Mouse (Mus musculus): ENCODE measurements around the gene Fcgr4. TPM values are rescaled to one million over a fixed set of nuclear protein-coding genes. Genes with fewer than 3 reads are reported as not detected.

Fcgr4 gene
- polyA plus RNA-seq, 1 experiment from 2014 or later = 0.19 TPM

- H3K27ac ChIP-seq (replicated peaks) = no peak overlapping the region
- H3K36me3 ChIP-seq = no peaks in the 10 kb centered on the region
- H3K4me3 ChIP-seq = no peak overlapping the region
- no peak overlapping the region for H3K9ac ChIP-seq (replicated peaks)
- ATAC-seq (ENCODE audit: low FRiP score, low read depth) = no peak
- H3K4me1 ChIP-seq = no peaks in the 10 kb centered on the region
- 86% methylated on average over 6 of the region's 6 CpGs for WGBS
- H3K27me3 ChIP-seq = no peaks in the 10 kb centered on the region
- H3K9me3 ChIP-seq = no peaks in the 10 kb centered on the region
- H3K4me2 ChIP-seq (replicated peaks) = no peak overlapping the region
These were observed 1.9 kb upstream of the Fcgr4 start for GRCm38 (mm10) chr1:171016676-171017356.

DNA sequence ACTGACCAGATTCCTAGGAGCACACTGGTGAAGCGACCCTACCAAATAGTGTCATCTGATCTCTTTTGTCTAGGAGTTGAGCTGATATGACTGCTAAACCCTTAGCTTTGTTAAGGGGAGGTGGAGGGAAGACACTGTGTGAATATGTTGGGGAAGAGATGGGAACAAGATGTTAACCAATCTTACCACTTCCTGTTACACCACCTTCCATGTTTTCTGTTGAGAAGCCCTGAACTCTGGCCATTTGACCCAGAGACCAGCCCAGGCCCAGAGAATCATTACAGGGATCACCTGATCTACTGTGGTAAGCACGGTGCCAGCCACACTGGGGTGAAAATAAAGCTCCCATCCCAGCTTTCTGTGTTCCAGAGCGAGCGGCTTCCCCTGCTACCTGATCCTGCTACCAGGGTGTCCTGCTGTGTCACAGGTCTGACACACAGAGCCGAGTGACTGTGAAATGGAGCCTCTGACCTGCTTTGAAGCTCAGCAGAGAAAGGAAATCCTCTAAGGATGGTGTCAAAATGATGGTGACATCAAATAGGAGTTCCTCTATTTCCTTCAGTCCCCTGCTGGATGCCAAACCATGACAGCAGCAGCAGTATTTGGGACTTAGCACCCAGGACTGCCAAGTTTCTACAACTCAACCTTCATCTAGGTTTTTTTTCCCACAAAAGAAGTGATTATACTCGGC is 1.1 kb upstream of the Fcgr4 start:
- no peak for ATAC-seq (ENCODE audit: low FRiP score, low read depth)
- Histone ChIP-seq H3K27ac (replicated peaks) (no peak overlapping the region), H3K36me3 (no peaks in the 10 kb centered on the region), H3K4me1 (no peaks in the 10 kb centered on the region), H3K27me3 (no peaks in the 10 kb centered on the region), H3K4me3 (no peak overlapping the region), H3K9me3 (no peaks in the 10 kb centered on the region), H3K4me2 (replicated peaks) (no peak overlapping the region), H3K9ac (replicated peaks) (no peak overlapping the region)
- WGBS = 56% methylated on average over 6 of the region's 6 CpGs

DNA sequence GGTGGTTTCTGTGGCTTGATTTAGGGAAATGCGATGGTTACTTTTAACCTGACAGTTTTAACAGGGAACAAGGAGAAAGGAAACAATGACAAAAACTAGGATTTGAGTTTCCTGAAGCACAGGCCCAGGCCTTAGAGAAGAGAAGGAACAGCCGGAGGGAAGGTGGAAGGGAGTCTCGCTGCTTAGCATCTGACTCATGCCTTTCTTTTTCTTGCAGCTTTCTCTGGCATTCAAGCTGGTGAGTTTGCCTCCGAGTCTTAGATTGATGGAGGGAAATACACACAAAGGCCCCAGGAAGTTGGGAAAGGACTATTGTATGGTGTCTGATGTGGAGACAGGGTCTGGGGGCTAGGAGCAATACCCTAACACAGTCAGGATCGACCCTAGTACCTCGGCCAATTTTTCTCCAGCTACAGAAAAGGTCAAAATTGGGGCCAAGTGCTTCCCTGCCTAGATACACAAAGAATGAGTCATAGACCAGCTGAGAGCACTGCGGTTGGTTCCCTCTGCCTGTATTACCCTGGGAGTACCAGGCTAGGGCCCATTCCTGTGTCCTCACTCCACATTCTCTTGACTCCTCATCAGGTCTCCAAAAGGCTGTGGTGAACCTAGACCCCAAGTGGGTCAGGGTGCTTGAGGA is 711 bp downstream of the Fcgr4 start:
- no peaks in the 10 kb centered on the region for H3K36me3 ChIP-seq
- no peak for ATAC-seq (ENCODE audit: low FRiP score, low read depth)
- 84% methylated on average over 7 of the region's 7 CpGs for WGBS
- H3K4me2 ChIP-seq (replicated peaks) = no peak overlapping the region
- no peak overlapping the region for H3K4me3 ChIP-seq
- no peaks in the 10 kb centered on the region for H3K4me1 ChIP-seq
- H3K27me3 ChIP-seq = no peaks in the 10 kb centered on the region
- no peaks in the 10 kb centered on the region for H3K9me3 ChIP-seq
- H3K9ac ChIP-seq (replicated peaks) = no peak overlapping the region
- no peak overlapping the region for H3K27ac ChIP-seq (replicated peaks)

- Histone ChIP-seq H3K9me3 (no peaks in the 10 kb centered on the region), H3K4me1 (peaks cover 6% of the 10 kb centered on the region; the same call in 1 of the 2 replicates), H3K4me3 (no peak overlapping the region), H3K9ac (replicated peaks) (no peak overlapping the region), H3K27me3 (peaks cover 52% of the 10 kb centered on the region), H3K36me3 (no peaks in the 10 kb centered on the region), H3K27ac (replicated peaks) (no peak overlapping the region), H3K4me2 (replicated peaks) (no peak overlapping the region)
- WGBS = 92% methylated on average over 3 of the region's 3 CpGs
- ATAC-seq (ENCODE audit: low FRiP score, low read depth) = no peak
These were observed 13.0 kb downstream of the Fcgr4 start for GRCm38 (mm10) chr1:171031752-171032151.

DNA sequence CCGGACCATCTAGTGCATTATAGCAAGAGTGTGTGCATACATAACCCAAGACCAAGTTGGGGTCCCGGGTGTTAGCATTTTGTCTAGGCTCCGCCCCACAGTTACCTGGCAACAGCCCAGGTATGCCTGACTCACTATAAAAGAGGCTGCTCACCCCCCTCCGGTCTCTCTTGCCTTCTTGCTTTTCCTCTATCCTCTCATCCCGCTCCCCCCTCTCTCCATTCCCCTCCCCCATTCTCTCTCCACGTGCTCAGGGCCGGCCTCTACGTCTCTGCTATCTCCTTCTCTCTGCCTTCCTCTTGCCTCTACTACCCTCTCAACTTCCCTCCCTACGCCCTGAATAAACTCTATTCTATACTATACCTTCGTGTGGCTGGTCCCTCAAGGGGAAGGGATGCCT is 14.0 kb downstream of the Fcgr4 start:
- H3K9ac ChIP-seq (replicated peaks) = peak overlapping the region; percentile 50
- H3K27ac ChIP-seq (replicated peaks) = no peak overlapping the region
- H3K4me1 ChIP-seq = peaks cover 6% of the 10 kb centered on the region; the same call in 1 of the 2 replicates
- H3K27me3 ChIP-seq = peaks cover 52% of the 10 kb centered on the region
- H3K4me2 ChIP-seq (replicated peaks) = peak overlapping the region; percentile 75
- WGBS = 5% methylated on average over 10 of the region's 10 CpGs
- peak; percentile 28; the same call in 1 of the 2 replicates for ATAC-seq (ENCODE audit: low FRiP score, low read depth)
- no peaks in the 10 kb centered on the region for H3K9me3 ChIP-seq
- H3K4me3 ChIP-seq = peak overlapping the region; percentile 54
- no peaks in the 10 kb centered on the region for H3K36me3 ChIP-seq

- Histone ChIP-seq H3K9ac (replicated peaks) (peak overlapping the region; percentile 50), H3K27ac (replicated peaks) (no peak overlapping the region), H3K4me2 (replicated peaks) (peak overlapping the region; percentile 75), H3K9me3 (no peaks in the 10 kb centered on the region), H3K4me1 (peaks cover 6% of the 10 kb centered on the region; the same call in 1 of the 2 replicates), H3K36me3 (no peaks in the 10 kb centered on the region), H3K4me3 (peak overlapping the region; percentile 54), H3K27me3 (peaks cover 52% of the 10 kb centered on the region)
- under 1% methylated on average over 16 of the region's 16 CpGs for WGBS
- no peak for ATAC-seq (ENCODE audit: low FRiP score, low read depth)
These were observed 14.5 kb downstream of the Fcgr4 start for GRCm38 (mm10) chr1:171033196-171033595.

DNA sequence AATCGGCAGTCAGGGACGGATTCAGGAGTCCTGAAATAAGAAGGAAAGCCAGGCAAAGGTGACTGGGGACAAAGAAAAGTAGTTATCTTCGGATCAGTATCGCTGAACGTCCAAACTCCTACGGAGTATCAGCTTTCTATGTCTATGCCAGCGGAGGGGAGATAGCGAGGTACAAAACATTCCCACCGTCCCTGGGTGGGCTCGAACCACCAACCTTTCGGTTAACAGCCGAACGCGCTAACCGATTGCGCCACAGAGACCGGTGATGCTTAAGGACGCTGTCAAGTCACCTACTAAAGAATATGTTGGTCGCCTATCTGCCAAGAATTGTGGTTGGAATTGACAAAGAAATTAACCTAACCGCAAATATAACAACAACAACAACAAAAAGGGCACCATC is 15.0 kb downstream of the Fcgr4 start:
- under 1% methylated on average over 20 of the region's 20 CpGs for WGBS
- Histone ChIP-seq H3K9me3 (no peaks in the 10 kb centered on the region), H3K27ac (replicated peaks) (no peak overlapping the region), H3K36me3 (no peaks in the 10 kb centered on the region), H3K4me2 (replicated peaks) (peak overlapping the region; percentile 75), H3K27me3 (peaks cover 52% of the 10 kb centered on the region), H3K4me1 (peaks cover 6% of the 10 kb centered on the region; the same call in 1 of the 2 replicates), H3K4me3 (peak overlapping the region; percentile 54), H3K9ac (replicated peaks) (peak overlapping the region; percentile 50)
- peak; percentile 61 for ATAC-seq (ENCODE audit: low FRiP score, low read depth)

DNA sequence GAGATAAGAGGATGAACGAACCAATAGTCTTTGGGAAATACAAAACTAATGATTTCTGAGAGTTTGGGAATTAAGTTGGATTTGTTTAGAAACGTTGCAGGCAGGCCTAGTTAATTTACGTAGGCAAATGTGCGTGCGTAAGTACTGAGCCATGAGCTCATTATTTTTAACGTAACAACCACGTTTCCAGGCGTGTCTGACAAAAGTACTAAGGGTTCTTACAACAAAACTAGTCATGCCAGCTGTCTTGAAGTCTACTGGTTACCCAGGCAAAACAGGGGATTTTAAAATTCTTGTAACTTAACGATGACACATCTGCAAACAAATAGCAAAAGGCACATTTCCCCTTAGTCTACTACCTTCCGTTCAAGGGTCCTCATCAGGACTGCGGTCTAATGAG is 15.5 kb downstream of the Fcgr4 start:
- Histone ChIP-seq H3K4me2 (replicated peaks) (peak overlapping the region; percentile 75), H3K4me1 (peaks cover 6% of the 10 kb centered on the region; the same call in 1 of the 2 replicates), H3K27me3 (peaks cover 49% of the 10 kb centered on the region), H3K9me3 (no peaks in the 10 kb centered on the region), H3K9ac (replicated peaks) (no peak overlapping the region), H3K36me3 (no peaks in the 10 kb centered on the region), H3K4me3 (peak overlapping the region; percentile 54), H3K27ac (replicated peaks) (no peak overlapping the region)
- WGBS = 11% methylated on average over 11 of the region's 11 CpGs
- no peak for ATAC-seq (ENCODE audit: low FRiP score, low read depth)

DNA sequence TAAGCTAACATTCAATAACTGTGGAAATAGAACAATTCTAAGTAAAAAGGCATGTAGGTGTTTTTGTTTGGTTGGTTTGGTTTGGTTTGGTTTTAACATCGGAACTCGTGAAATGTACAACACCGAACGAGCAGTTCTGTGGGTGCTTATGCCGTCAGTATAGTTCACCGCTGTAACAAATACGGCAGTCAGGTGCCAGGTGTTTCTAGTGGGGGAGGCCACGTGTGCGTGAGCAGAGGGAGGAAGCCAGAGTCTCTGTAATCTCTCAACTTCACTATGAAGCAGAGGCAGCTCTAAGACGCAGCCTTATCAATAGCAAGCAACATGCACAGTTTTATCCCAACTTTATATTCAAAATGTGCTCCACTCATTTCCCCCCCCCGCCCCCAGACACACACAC is 16.9 kb downstream of the Fcgr4 start:
- no peak overlapping the region for H3K9ac ChIP-seq (replicated peaks)
- H3K4me3 ChIP-seq = peak overlapping the region; percentile 9; the same call in 1 of the 2 replicates
- WGBS = 50% methylated on average over 11 of the region's 11 CpGs
- peak overlapping the region; percentile 75 for H3K4me2 ChIP-seq (replicated peaks)
- peaks cover 34% of the 10 kb centered on the region for H3K27me3 ChIP-seq
- H3K4me1 ChIP-seq = peaks cover 6% of the 10 kb centered on the region; the same call in 1 of the 2 replicates
- no peaks in the 10 kb centered on the region for H3K9me3 ChIP-seq
- no peaks in the 10 kb centered on the region for H3K36me3 ChIP-seq
- no peak for ATAC-seq (ENCODE audit: low FRiP score, low read depth)
- no peak overlapping the region for H3K27ac ChIP-seq (replicated peaks)

DNA sequence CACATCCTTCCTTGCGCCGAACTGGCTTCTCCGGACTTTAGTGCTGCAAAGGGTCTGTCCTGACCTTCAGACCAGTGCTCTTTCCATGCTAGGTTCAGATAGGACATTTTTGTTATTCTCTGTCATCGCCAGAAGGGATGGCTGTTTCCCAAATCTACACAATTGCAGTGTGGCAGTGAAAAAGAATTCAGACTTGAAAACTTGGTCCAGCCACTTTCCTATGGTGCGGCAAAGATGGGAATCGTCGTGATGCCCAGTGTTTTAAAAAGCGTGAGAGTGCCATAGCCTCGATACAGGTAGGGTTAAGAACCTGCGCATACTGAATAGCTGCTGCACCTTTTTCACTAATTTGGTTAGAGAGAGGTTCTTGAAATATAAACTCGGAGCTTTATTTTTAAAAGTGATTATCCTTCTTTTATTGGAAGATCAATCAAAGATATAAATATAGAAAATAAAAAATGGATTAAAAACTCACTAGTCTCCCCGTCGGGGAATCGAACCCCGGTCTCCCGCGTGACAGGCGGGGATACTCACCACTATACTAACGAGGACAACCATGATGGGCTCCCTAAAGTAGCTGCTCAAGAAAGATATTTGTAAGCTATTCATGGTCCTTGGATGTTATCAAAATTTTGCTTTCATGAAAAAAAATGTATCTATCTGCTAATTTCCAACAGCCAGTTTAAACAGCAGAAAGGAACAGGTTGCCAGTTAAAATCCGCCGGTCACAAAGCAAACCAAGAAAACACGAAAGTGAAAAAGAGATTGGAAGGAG is 18.0 kb downstream of the Fcgr4 start:
- peak; percentile 50; the same call in 1 of the 2 replicates for ATAC-seq (ENCODE audit: low FRiP score, low read depth)

DNA sequence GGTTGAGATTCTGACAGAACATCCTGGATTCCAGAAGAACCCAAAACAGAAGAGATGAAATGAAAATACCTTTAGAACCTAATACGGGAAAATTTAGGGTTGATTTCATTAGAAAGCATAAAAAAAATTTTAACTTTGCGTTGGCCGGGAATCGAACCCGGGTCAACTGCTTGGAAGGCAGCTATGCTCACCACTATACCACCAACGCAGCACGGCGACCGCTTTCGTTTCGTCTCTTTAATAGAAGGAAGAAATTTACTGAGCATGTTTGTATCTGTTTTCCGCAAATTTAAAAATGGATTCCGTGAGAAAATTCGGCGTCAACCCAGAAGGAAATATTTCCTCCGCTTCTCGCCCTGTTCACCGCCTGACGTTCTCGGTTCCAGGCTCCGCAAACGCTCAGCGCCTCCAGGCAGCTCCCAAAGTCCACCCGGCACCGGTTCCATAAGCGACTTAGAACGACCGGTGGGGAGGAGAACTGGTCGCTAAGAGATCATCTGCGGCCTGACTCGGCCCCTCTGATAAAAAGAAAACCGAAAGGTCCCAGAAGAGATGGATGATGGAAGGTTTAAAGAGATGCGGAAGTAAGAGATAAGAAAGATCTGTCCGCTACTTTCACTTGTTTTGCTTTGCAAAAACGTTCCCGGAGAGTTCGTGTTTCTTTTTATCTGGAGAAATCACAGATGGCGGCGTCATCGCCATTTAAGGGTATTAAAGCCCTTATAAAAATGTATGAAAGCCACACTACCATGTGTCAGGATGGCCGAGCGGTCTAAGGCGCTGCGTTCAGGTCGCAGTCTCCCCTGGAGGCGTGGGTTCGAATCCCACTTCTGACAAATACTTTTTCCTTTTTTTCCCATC is 19.4 kb downstream of the Fcgr4 start:
- peak overlapping the region; percentile 81 for H3K27ac ChIP-seq (replicated peaks)
- ATAC-seq (ENCODE audit: low FRiP score, low read depth) = peak; percentile 79
- under 1% methylated on average over 47 of the region's 47 CpGs for WGBS
- H3K27me3 ChIP-seq = peaks cover 17% of the 10 kb centered on the region
- H3K9me3 ChIP-seq = no peaks in the 10 kb centered on the region
- H3K4me1 ChIP-seq = peaks cover 3% of the 10 kb centered on the region; the same call in 1 of the 2 replicates
- peak overlapping the region; percentile 81 for H3K4me3 ChIP-seq
- H3K9ac ChIP-seq (replicated peaks) = peak overlapping the region; percentile 74
- no peaks in the 10 kb centered on the region for H3K36me3 ChIP-seq
- H3K4me2 ChIP-seq (replicated peaks) = peak overlapping the region; percentile 49

More for the DNA sequence above, 18.0 kb downstream of the Fcgr4 start:
- Histone ChIP-seq H3K4me2 (replicated peaks) (peak overlapping the region; percentile 52), H3K27me3 (peaks cover 24% of the 10 kb centered on the region), H3K36me3 (no peaks in the 10 kb centered on the region), H3K9me3 (no peaks in the 10 kb centered on the region), H3K4me3 (peak overlapping the region; percentile 37), H3K9ac (replicated peaks) (no peak overlapping the region; the same call in 1 of the 2 replicates), H3K27ac (replicated peaks) (no peak overlapping the region), H3K4me1 (peaks cover 6% of the 10 kb centered on the region; the same call in 1 of the 2 replicates)
- 4% methylated on average over 22 of the region's 22 CpGs for WGBS
